Mouse (Mus musculus): ENCODE measurements around the gene Rsad1. TPM values are rescaled to one million over a fixed set of nuclear protein-coding genes. Genes with fewer than 3 reads are reported as not detected.

The Rsad1 gene
- polyA plus RNA-seq (2017; shearing (Covaris generic)), result 1 to 10 TPM in 1 of 2 experiments, under 1 TPM in 1; 0.90 to 1.4 TPM

GRCm38 (mm10) chr11:94548888-94549690, at the start of gene Rsad1:
Gene Rsad1 (minus strand): TSS chr11:94549255.
- peak; percentile 87 for ATAC-seq

- ATAC-seq, result no peak
These were observed 49.5 kb upstream of the Rsad1 start for GRCm38 (mm10) chr11:94598437-94599120.

- no peak for ATAC-seq
These were observed 48.3 kb upstream of the Rsad1 start for GRCm38 (mm10) chr11:94597319-94597718.

- ATAC-seq, result peak; percentile 45
These were observed 47.3 kb upstream of the Rsad1 start for GRCm38 (mm10) chr11:94596311-94596852.

GRCm38 (mm10) chr11:94587511-94587910, 38.5 kb upstream of the Rsad1 start:
- no peak for ATAC-seq

- ATAC-seq, result no peak
These were observed 36.0 kb upstream of the Rsad1 start for GRCm38 (mm10) chr11:94585091-94585490.

GRCm38 (mm10) chr11:94580111-94580740, 31.2 kb upstream of the Rsad1 start:
- ATAC-seq, result no peak

GRCm38 (mm10) chr11:94576361-94576760, 27.3 kb upstream of the Rsad1 start:
- ATAC-seq, result no peak

- ATAC-seq, result no peak
These were observed 26.0 kb upstream of the Rsad1 start for GRCm38 (mm10) chr11:94575036-94575435.

- ATAC-seq, result no peak
These were observed 25.5 kb upstream of the Rsad1 start for GRCm38 (mm10) chr11:94574560-94574959.

GRCm38 (mm10) chr11:94571850-94572249, 22.8 kb upstream of the Rsad1 start:
- no peak for ATAC-seq

GRCm38 (mm10) chr11:94570612-94571011, 21.6 kb upstream of the Rsad1 start:
- ATAC-seq, result no peak

- ATAC-seq, result no peak
These were observed 18.3 kb upstream of the Rsad1 start for GRCm38 (mm10) chr11:94567326-94567725.

- ATAC-seq, result no peak
These were observed 17.5 kb upstream of the Rsad1 start for GRCm38 (mm10) chr11:94566534-94566933.

- ATAC-seq, result peak; percentile 46
These were observed 16.1 kb upstream of the Rsad1 start for GRCm38 (mm10) chr11:94565151-94565479.

- ATAC-seq, result peak; percentile 63
These were observed 15.5 kb upstream of the Rsad1 start, which contains the start of gene Chad for GRCm38 (mm10) chr11:94564437-94565150. Gene Chad (plus strand): TSS chr11:94565047.

GRCm38 (mm10) chr11:94563821-94564220, 14.8 kb upstream of the Rsad1 start:
- ATAC-seq, result no peak

- no peak for ATAC-seq
These were observed 14.3 kb upstream of the Rsad1 start for GRCm38 (mm10) chr11:94563383-94563782.

- no peak for ATAC-seq
These were observed 9.2 kb upstream of the Rsad1 start for GRCm38 (mm10) chr11:94558226-94558625.

- ATAC-seq, result no peak
These were observed 1.3 kb upstream of the Rsad1 start for GRCm38 (mm10) chr11:94550442-94550744.

GRCm38 (mm10) chr11:94549691-94550441, 811 bp upstream of the Rsad1 start:
- no peak for ATAC-seq

Measured in activated CD4-positive, CD25-positive, alpha-beta regulatory T cell, adult 4 months (primary cell).